Mouse (Mus musculus) cerebellum, adult 9-10 months (tissue): ENCODE results near the gene Itgam.
"Not testable (repeated sequence)": the region's sequence is repeated elsewhere in the genome, so short reads cannot be mapped to it uniquely, and the experiment has no call there.

Experiments used
- DNase-seq: peaks from one replicate; pipeline ENCODE4 v3.0.0; 2022

Itgam gene

GRCm38 (mm10) chr7:128062456-128062855 lies at the start of gene Itgam, which contains the start of gene Gm49368:
TSS of gene Itgam (plus strand) at chr7:128062640.
TSS of gene Gm49368 (plus strand) at chr7:128062683.
- DNase-seq: no peak

GRCm38 (mm10) chr7:128013116-128013515 lies 49.3 kb upstream of the Itgam start:
- no peak for DNase-seq

- not testable (repeated sequence) for DNase-seq
Observed at GRCm38 (mm10) chr7:128016134-128016533, 46.3 kb upstream of the Itgam start.

- no peak for DNase-seq
Observed at GRCm38 (mm10) chr7:128016650-128017049, 45.8 kb upstream of the Itgam start.

- DNase-seq: no peak
Observed at GRCm38 (mm10) chr7:128018275-128018674, 44.2 kb upstream of the Itgam start.

- DNase-seq: no peak
Observed at GRCm38 (mm10) chr7:128019187-128019586, 43.3 kb upstream of the Itgam start.

- DNase-seq: no peak
Observed at GRCm38 (mm10) chr7:128022974-128023373, 39.5 kb upstream of the Itgam start.

GRCm38 (mm10) chr7:128023565-128023964 lies 38.9 kb upstream of the Itgam start:
- no peak for DNase-seq

- no peak for DNase-seq
Observed at GRCm38 (mm10) chr7:128024364-128024763, 38.1 kb upstream of the Itgam start.

GRCm38 (mm10) chr7:128024932-128025331 lies 37.5 kb upstream of the Itgam start:
- DNase-seq: no peak

- no peak for DNase-seq
Observed at GRCm38 (mm10) chr7:128025381-128025780, 37.1 kb upstream of the Itgam start.

GRCm38 (mm10) chr7:128031403-128031976 lies 30.9 kb upstream of the Itgam start:
- no peak for DNase-seq

- no peak for DNase-seq
Observed at GRCm38 (mm10) chr7:128032290-128032988, 30.0 kb upstream of the Itgam start.

- DNase-seq: no peak
Observed at GRCm38 (mm10) chr7:128032989-128033293, 29.5 kb upstream of the Itgam start.

GRCm38 (mm10) chr7:128033616-128034015 lies 28.8 kb upstream of the Itgam start:
- no peak for DNase-seq

GRCm38 (mm10) chr7:128042161-128042820 lies 20.1 kb upstream of the Itgam start:
- not testable (repeated sequence) for DNase-seq

- DNase-seq: no peak
Observed at GRCm38 (mm10) chr7:128044142-128044785, 18.2 kb upstream of the Itgam start.

- no peak for DNase-seq
Observed at GRCm38 (mm10) chr7:128045640-128046039, 16.8 kb upstream of the Itgam start.

- DNase-seq: no peak
Observed at GRCm38 (mm10) chr7:128048819-128049218, 13.6 kb upstream of the Itgam start.

- no peak for DNase-seq
Observed at GRCm38 (mm10) chr7:128049254-128049653, 13.2 kb upstream of the Itgam start.

- DNase-seq: no peak
Observed at GRCm38 (mm10) chr7:128050739-128051138, 11.7 kb upstream of the Itgam start.

GRCm38 (mm10) chr7:128053061-128053460 lies 9.4 kb upstream of the Itgam start:
- no peak for DNase-seq

GRCm38 (mm10) chr7:128056917-128057444 lies 5.5 kb upstream of the Itgam start:
- no peak for DNase-seq
